Mouse (Mus musculus) intestine, embryonic 15.5 days (tissue): ENCODE measurements around the gene Gm14743. TPM values are rescaled to one million over a fixed set of nuclear protein-coding genes. Genes with fewer than 3 reads are reported as not detected.
"Not testable (repeated sequence)": the region's sequence is repeated elsewhere in the genome, so short reads cannot be mapped to it uniquely, and the experiment has no call there.

Source experiments
- ATAC-seq: fragments of 200-750 bp; cut with Nextera tagmentation; 2 replicates; pipeline ENCODE4 v1.8.0; 2017; ENCODE audit warnings: moderate TSS enrichment, moderate library complexity
- H3K27ac ChIP-seq: fragments of 300-500 bp; sonication (generic); 2 replicates; pipeline ENCODE4 v1.5.1; 2015; ENCODE audit warnings: mild to moderate bottlenecking, inconsistent platforms
- H3K27me3 ChIP-seq: fragments of 300-500 bp; sonication (generic); replicated peaks from 2 replicates; pipeline ENCODE4 v1.6.1; 2015; ENCODE audit warnings: inconsistent platforms
- H3K36me3 ChIP-seq: fragments of 300-500 bp; sonication (generic); 2 replicates; pipeline ENCODE4 v1.6.1; 2015; ENCODE audit warnings: inconsistent platforms
- H3K4me1 ChIP-seq: fragments of 300-500 bp; sonication (generic); replicated peaks from 2 replicates; pipeline ENCODE4 v1.6.1; 2015; ENCODE audit warnings: inconsistent platforms
- H3K4me2 ChIP-seq: fragments of 300-500 bp; sonication (generic); replicated peaks from 2 replicates; pipeline ENCODE4 v1.6.1; 2015; ENCODE audit warnings: mild to moderate bottlenecking, inconsistent platforms
- H3K4me3 ChIP-seq: fragments of 300-500 bp; sonication (generic); replicated peaks from 2 replicates; pipeline ENCODE4 v1.5.1; 2015; ENCODE audit warnings: inconsistent platforms
- H3K9ac ChIP-seq: fragments of 300-500 bp; sonication (generic); 2 replicates; pipeline ENCODE4 v1.6.1; 2015; ENCODE audit warnings: inconsistent platforms
- H3K9me3 ChIP-seq: fragments of 300-500 bp; sonication (generic); 2 replicates; pipeline ENCODE4 v1.6.1; 2016; ENCODE audit warnings: inconsistent platforms
- WGBS: fragments of 180-500 bp; shearing (Covaris S2); methylation state at CpG from one replicate; pipeline ENCODE4 v1.1.7; 2015; 5-methylcytosine and 5-hydroxymethylcytosine counted together
- polyA plus RNA-seq: library from polyadenylated mRNA; unstranded; fragments of >200 nt; fragmentation: Nextera tagmentation; extraction: Ambion mirVana; gene quantifications from 2 replicates; pipeline ENCODE4 v1.2.1, GENCODE M21; 2015

The Gm14743 gene
- not detected in 2 replicates for polyA plus RNA-seq

- not testable (repeated sequence) for H3K27ac ChIP-seq, ATAC-seq, H3K9ac ChIP-seq, H3K4me2 ChIP-seq, H3K36me3 ChIP-seq, H3K4me1 ChIP-seq, H3K4me3 ChIP-seq, H3K9me3 ChIP-seq, H3K27me3 ChIP-seq
- no CpG with 5 or more reads among the region's 3 CpGs for WGBS
Observed at GRCm38 (mm10) chrX:78245821-78246220, at the start of gene Gm14743. Gene Gm14743, minus strand, starts transcription at chrX:78245921.

DNA sequence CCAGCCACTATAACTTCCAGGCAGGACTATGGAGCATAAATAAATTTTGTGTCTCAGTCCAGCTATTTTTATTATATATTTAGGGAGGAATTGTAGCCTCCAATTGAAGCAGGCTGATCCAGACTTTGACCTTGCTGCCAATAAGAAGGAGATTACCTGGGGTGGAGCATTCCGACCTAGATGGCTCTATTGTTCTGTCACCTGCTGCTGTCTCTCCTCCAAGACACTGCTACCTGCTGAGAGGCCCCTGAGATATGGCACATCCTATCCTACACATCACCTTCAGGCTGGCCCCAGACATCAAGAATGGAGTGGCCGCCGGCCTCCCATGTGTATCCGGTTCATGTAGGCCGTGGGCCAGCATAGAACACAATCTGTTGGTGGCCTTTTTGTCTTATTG lies 42.9 kb downstream of the Gm14743 start:
- Histone ChIP-seq H3K9ac (no peak overlapping the region), H3K4me2 (no peak overlapping the region), H3K4me3 (no peak overlapping the region), H3K27me3 (no peaks in the 10 kb centered on the region), H3K9me3 (no peaks in the 10 kb centered on the region), H3K27ac (no peak overlapping the region), H3K4me1 (no peaks in the 10 kb centered on the region), H3K36me3 (no peaks in the 10 kb centered on the region)
- ATAC-seq: no peak
- 94% methylated on average over 5 of the region's 5 CpGs for WGBS

- H3K27ac ChIP-seq, H3K4me1 ChIP-seq, ATAC-seq, H3K9ac ChIP-seq, H3K27me3 ChIP-seq, H3K4me2 ChIP-seq, H3K4me3 ChIP-seq, H3K9me3 ChIP-seq, H3K36me3 ChIP-seq: not testable (repeated sequence)
- WGBS: 56% methylated on average over 1 of the region's 1 CpGs
Observed at GRCm38 (mm10) chrX:78202220-78202619, 43.5 kb downstream of the Gm14743 start.

Other genes starting within 250 kb of the Gm14743 start
- gene Obp1a, start 154.5 kb downstream of the Gm14743 start, polyA plus RNA-seq: not detected in 2 replicates
- gene Gm5938, start 120.5 kb downstream of the Gm14743 start, polyA plus RNA-seq: not detected in 2 replicates
- not detected in 2 replicates for gene Obp1b, start 59.1 kb downstream of the Gm14743 start, polyA plus RNA-seq
- not detected in 2 replicates for gene 4930480E11Rik, start 123.7 kb upstream of the Gm14743 start, polyA plus RNA-seq